Mouse (Mus musculus): Measurements from ENCODE around the gene Fam177a.
"Not testable (repeated sequence)": the region's sequence is repeated elsewhere in the genome, so short reads cannot be mapped to it uniquely, and the experiment has no call there.

Fam177a gene

DNA sequence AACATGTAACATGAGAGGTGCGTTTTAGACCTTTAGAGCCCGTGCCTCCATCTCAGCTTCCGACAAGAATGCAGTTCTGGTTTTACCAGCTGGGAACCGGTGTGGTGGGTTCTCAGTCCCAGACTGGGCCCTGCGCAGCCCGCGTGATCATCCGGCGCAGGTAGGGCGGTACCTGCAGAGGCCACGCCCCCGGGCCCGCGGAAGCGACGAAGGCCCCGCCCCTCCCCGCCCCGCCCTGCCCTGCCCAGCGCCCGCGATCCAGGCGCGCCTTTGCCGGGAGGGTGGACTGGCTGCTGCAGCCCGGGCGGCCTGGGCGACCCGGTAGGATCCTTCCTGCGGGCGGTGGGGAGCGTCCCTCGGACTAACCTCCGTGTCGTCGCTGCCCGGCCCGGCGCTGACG lies at the start of gene Fam177a:
TSS of gene Fam177a (plus strand) at position 228 of the 400 bp plus-strand sequence.
- DNase-seq (ENCODE audit: extremely low read depth, low read depth): not testable (repeated sequence)

- DNase-seq (ENCODE audit: extremely low read depth, low read depth): no peak
Observed at GRCm38 (mm10) chr12:55075296-55075695, 49.0 kb upstream of the Fam177a start.

DNA sequence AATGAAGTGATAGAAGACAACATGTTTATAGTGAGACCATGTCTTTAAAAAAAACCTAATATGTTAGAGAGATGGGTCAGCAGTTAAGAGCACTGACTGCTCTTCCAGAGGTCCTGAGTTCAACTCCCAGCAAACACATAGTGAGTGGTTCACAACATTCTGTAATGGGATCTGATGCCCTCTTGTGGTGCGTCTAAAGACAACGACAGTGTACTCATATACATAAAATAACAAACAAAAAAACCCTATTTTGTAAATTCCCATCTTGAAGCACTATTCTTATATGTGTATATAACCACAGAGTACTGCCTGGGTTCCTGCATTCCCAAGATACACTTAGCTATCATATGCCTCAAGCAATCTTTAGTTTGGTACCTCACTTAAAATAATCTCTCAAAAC lies 45.6 kb upstream of the Fam177a start:
- DNase-seq (ENCODE audit: extremely low read depth, low read depth): not testable (repeated sequence)

DNA sequence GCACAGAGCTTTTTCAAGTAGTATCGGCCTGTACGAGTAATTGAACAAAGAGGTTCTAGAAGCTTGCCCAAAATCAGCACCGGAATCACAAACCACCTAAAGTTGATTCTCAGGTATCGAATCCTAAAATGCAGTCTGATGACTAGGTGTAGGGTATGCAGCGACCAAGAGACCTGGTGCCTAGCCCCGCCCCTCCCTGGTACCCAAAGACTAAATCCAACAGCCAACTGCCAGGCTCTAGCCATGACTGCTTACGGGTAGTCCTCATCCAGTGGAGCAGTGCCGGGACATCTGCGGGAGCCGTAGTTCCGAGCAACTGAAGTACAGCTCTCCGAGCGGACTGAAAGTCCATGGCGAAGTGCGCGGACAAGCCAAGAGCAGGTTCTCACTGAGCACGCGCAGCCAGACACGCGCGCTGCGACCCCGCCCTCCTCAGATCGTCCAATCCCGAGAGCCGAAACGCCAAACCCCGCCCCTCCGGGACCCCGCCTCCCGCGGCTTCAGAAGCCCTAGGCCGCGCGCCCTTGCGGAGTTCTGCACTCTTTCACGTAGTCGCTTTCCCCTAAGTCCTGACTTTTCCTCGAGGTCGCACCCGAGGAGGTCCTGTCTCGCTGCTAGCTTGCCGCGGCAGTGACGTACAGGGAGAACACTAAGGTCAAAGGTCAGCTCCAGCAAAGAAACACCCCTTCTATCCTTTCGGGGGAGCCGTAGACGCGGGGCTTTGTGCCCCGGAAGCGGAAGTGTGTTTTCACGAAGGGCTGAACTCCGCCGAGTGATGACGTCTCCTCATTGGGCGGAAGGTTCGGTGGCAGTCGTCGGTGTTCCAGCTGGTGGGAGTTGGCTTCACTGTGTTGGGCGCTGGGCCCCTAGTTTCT lies 44.3 kb upstream of the Fam177a start, which contains the start of the genes 2700097O09Rik and Srp54a:
TSS of gene 2700097O09Rik (minus strand) at position 385 of the 875 bp plus-strand sequence.
TSS of gene Srp54a (plus strand) at position 537 of the 875 bp plus-strand sequence.
- peak; percentile 79 for DNase-seq (ENCODE audit: extremely low read depth, low read depth)

GRCm38 (mm10) chr12:55080601-55080942 lies 43.7 kb upstream of the Fam177a start:
- DNase-seq (ENCODE audit: extremely low read depth, low read depth): not testable (repeated sequence)

DNA sequence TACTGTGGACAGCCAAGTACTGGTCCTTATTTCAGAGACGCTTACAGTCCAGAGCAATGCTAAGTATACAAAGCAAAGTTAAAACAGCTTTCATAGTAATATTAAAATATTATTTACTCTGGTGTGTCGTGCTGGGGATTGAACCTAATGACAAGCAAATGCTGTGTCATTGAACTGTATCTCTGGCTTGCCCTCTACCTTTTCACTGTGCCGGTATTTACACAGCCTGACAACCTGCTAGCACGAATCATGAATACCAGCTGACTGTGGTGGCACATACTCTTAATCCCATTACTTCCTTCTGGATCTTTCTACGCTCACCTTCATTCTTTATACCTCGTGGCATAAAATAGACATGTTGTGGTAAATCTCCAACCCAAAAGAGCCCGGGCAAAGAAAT lies 32.1 kb upstream of the Fam177a start:
- not testable (repeated sequence) for DNase-seq (ENCODE audit: extremely low read depth, low read depth)

- not testable (repeated sequence) for DNase-seq (ENCODE audit: extremely low read depth, low read depth)
Observed at GRCm38 (mm10) chr12:55112616-55113015, 11.7 kb upstream of the Fam177a start.

DNA sequence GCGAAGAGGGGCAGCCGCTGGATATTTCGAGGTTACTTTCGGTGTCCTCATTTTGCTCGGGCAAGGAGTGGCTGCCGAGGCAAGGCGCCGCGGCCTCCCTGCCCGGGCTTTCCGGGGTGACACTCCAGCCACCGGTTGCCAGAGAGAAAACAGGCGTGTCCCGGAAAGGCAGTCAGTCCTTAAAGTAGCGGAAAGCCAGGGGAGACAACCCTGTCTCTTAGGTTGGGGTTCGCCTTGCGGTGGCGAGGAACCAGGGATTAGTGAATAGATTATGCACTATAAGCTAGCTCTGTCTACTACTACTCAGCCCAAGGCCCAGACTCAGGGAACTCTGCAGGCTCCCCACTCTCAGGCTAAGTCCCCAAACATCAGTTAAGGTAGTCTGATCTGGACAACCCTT lies 462 bp downstream of the Fam177a start:
- not testable (repeated sequence) for DNase-seq (ENCODE audit: extremely low read depth, low read depth)

- not testable (repeated sequence) for DNase-seq (ENCODE audit: extremely low read depth, low read depth)
Observed at GRCm38 (mm10) chr12:55135540-55135939, 11.3 kb downstream of the Fam177a start.

DNA sequence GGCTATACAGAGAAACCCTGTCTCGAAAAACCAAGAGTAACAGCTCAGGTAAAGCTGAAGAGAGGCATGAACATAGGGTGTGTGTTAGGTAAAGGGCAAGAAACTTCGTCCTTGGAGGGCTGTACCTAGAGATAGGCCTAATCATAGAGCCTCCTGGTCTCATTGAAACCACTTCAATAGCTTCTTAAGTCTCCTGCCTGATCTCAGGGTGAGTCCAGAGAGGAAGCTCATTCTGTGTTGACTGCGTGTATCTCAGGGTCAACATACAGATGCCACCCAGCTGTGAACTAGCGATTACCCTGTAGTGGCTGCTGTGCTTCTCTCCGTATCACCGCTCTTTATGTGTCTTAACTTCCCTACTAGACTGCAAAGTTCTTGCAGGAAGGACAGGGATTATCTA lies 13.6 kb downstream of the Fam177a start:
- DNase-seq (ENCODE audit: extremely low read depth, low read depth): not testable (repeated sequence)

DNA sequence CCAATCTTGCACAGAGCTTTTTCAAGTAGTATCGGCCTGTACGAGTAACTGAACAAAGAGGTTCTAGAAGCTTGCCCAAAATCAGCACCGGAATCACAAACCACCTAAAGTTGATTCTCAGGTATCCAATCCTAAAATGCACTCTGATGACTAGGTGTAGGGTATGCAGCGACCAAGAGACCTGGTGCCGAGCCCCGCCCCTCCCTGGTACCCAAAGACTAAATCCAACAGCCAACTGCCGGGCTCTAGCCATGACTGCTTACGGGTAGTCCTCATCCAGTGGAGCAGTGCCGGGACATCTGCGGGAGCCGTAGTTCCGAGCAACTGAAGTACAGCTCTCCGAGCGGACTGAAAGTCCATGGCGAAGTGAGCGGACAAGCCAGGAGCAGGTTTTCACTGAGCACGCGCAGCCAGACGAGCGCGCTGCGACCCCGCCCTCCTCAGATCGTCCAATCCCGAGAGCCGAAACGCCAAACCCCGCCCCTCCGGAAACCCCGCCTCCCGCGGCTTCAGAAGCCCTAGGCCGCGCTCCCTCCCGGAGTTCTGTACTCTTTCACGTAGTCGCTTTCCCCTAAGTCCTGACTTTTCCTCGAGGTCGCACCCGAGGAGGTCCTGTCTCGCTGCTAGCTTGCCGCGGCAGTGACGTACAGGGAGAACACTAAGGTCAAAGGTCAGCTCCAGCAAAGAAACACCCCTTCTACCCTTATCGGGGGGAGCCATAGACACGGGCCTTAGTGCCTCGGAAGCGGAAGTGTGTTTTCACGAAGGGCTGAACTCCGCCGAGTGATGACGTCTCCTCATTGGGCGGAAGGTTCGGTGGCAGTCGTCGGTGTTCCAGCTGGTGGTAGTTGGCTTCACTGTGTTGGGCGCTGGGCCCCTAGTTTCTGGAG lies 30.5 kb downstream of the Fam177a start, which contains the start of gene Srp54b:
TSS of gene Srp54b (plus strand) at position 546 of the 890 bp plus-strand sequence.
- DNase-seq (ENCODE audit: extremely low read depth, low read depth): not testable (repeated sequence)

DNA sequence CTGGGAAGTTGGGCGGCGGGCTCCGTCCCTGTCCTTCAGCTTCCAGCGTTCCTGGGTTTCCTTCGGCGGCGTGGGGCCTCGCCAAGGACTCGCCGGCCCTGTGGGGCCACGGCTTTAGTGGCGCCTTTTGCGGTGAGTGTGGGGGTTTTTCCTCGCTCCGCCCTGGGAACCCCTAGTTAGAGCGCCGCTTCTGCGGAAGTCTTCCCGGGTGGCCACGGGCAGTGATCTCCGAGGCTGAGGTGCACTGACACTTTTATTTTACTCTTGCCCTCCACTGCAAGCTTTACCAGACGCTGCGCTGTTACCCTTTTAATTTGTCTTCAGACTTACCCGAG lies 31.1 kb downstream of the Fam177a start:
- not testable (repeated sequence) for DNase-seq (ENCODE audit: extremely low read depth, low read depth)

- DNase-seq (ENCODE audit: extremely low read depth, low read depth): not testable (repeated sequence)
Observed at GRCm38 (mm10) chr12:55167034-55167557, 42.8 kb downstream of the Fam177a start.

GRCm38 (mm10) chr12:55187686-55188085 lies 63.4 kb downstream of the Fam177a start:
- not testable (repeated sequence) for DNase-seq (ENCODE audit: extremely low read depth, low read depth)

- not testable (repeated sequence) for DNase-seq (ENCODE audit: extremely low read depth, low read depth)
Observed at GRCm38 (mm10) chr12:55189127-55189526, 64.9 kb downstream of the Fam177a start.
